Mouse (Mus musculus) mature B cell (primary cell): Measurements from ENCODE around the gene Il18rap.
"Not testable (repeated sequence)": the region's sequence is repeated elsewhere in the genome, so short reads cannot be mapped to it uniquely, and the experiment has no call there.

Source experiments
- in situ Hi-C: fragments of 300-500 bp; cut with MboI; formaldehyde crosslinking; loops from 2 replicates; pipeline ENCODE4 v1.14.3; 2019

Il18rap gene

DNA sequence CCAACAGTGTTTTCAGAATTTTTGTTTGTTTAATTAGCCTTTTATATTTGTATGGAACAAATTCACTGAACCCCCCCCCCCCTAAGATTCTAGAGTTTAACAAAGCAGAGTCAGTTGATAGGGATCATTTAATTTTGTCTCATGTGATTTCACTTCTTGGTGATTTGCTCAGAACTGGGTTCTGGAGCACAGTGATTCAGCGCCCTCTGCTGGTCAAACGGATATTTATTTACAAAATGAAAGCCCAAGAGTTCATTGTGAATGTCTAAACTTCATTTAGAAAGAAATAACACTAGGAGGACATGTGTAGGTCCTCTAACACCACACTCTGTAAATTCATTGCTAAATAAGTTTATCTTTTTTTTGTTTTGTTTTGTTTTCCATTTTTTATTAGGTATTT, 29.5 kb downstream of the Il18rap start:
- in situ Hi-C loops = loop anchor here (10.0 to 25.0 kb wide), 2 partner anchors 160 to 432 kb away; no protein-coding TSS in a partner anchor

DNA sequence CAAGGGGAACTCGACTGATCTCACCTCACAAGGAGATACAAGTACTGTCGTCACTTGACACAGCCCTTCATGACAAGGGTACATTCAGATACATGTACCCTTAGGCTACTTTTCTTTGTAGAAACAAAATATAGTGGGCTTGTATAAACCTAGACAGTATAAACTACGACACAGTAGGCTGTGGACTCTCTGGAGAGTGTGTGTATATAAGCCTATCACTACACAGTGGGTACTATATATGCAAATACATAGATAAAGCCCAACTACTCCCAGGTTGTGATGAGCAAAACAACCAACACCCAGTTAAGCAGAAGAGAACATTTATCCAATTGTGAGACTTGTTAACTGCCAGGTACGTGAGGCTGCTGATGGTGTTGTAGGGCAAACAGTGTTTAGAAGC, 31.5 kb downstream of the Il18rap start:
- in situ Hi-C loops = loop anchor here (10.0 to 25.0 kb wide), 2 partner anchors 162 to 434 kb away; no protein-coding TSS in a partner anchor

- in situ Hi-C loops = loop anchor here (10.0 to 25.0 kb wide), 2 partner anchors 162 to 435 kb away; no protein-coding TSS in a partner anchor
Observed at GRCm38 (mm10) chr1:40547064-40547572, 32.0 kb downstream of the Il18rap start.

GRCm38 (mm10) chr1:40547762-40548161, 32.6 kb downstream of the Il18rap start:
- in situ Hi-C loops = loop anchor here (10.0 to 25.0 kb wide), 2 partner anchors 163 to 435 kb away; no protein-coding TSS in a partner anchor

DNA sequence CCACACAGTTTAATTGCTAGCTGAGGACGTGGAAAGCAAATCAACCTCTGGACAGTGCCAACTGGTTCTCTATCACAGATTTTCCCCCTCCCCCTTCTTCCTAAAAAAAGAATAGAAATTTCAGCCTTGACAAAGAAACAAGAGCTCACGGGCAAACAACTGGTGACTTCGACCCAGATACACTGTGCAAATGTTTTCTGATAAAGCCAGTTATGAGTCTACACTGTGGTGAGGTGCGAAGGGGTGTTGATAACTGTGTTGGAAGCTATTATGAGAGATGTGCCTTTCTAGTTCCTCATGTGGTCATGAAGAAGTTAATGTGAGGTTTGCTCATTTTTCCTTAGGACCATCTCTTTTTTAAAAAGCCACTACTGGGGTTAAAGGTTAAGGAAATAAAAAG, 54.2 kb downstream of the Il18rap start:
- in situ Hi-C loops = no loop called here

DNA sequence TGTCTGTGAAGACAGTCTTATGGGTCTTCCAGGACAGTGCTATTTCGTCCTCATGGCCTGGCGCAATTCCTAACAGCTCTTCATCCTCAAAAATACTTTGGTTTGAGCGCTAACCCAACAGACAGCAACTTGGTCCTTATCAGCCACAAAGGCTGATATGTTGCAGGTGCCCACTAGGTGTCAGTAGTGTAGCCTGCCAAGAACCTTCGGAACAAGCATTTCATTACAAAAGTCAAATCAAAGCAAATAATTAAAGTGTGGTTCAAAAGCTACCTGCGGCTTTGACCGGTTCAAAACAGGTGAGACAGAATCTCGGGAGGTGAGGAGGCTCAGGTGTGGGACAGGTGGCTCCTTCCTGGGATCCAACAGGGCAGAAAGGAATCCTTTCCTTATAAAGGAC, 64.6 kb downstream of the Il18rap start, which contains the start of gene Slc9a4:
Gene Slc9a4, plus strand, starts transcription at position 298 of the 400 bp plus-strand sequence.
- in situ Hi-C loops = no loop called here

DNA sequence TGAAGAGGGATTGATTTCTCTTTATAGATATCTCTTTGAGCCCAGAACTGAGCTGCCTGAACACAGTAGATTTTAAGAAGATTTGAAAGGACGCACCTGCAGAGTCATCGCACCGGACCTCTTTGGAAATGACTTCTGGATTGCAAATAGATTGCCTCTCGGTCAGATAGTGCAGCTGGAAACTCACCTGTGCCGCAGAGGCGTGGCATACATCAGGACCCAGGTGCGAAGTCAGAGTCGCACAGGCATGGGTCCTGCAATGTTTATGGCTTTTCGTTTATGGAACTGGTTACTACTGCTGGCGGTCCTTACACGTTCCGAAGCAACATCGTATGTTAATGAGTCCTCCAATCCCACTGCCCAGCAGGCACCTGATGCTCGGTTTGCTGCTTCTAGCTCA, 65.1 kb downstream of the Il18rap start:
- in situ Hi-C loops = no loop called here

GRCm38 (mm10) chr1:40586776-40587175, 71.6 kb downstream of the Il18rap start:
- in situ Hi-C loops = no loop called here

DNA sequence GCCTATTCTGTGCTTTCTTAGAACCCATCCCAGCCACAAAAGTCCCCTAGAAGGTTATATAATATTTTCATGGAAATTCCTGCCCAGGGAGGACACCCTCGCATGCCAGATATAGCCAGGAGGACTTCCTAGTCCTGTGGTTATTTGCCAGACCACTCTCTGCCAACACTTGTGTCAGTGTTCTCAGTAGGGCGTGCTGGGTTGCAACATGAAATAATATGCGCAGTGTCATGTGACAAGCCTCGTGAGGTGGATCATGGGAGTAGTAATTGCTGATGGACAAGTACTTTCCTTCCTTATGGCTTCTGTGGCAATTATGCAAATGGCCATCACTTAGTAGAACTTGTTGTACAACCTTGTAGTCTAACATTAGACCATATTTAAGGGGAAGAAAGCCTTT, 75.8 kb downstream of the Il18rap start:
- in situ Hi-C loops = no loop called here

- in situ Hi-C loops = no loop called here
Observed at GRCm38 (mm10) chr1:40597822-40598221, 82.7 kb downstream of the Il18rap start.

DNA sequence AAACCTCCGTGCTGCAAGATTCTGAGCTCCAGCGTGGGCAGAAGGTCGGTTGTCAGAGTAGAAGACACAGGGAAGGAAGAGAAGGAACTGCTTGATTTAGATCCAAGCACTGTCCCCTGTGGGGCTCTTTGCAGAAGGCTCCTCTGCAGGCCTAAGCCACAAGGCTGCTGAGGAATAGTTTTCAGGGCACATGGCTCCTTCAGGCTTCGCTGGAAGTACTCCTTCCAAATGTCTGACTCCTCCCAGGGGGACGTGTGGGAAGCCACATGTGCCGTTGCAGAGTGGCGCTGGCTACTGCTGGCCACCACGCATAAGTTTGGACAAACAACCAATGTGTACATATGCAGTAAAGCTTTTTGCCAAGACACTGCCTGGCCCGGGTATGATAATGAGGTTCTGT, 84.5 kb downstream of the Il18rap start:
- in situ Hi-C loops = not testable (repeated sequence)

GRCm38 (mm10) chr1:40600394-40601327, 85.5 kb downstream of the Il18rap start:
- in situ Hi-C loops = no loop called here
